27 mouse cellular contexts compared by ENCODE assay signal in genomic region chrX:107306492-107306891, GRCm38 (mm10). TPM values are rescaled to one million over a fixed set of nuclear protein-coding genes. Genes with fewer than 3 reads are reported as not detected.
DNase-seq lines count a peak whose midpoint lies in the region; ATAC-seq and TF ChIP-seq lines count a peak whose summit lies in the region.
"Had no signal": no experiment of that assay in that cellular context is flagged by ENCODE, and none has a peak within 500 bp of the region (broad histone marks: within the 10 kb centered on the region; RNA-seq: fewer than 3 reads in every experiment).

No protein-coding gene starts in this region.

- no peak overlapping the region for H3K4me2 ChIP-seq in liver, postnatal 0 days (ENCODE audit: low read depth, low read length)
- H3K4me2 ChIP-seq in liver, embryonic 11.5 days: no peak overlapping the region
- H3K4me2 ChIP-seq in hindbrain, embryonic 12.5 days (replicated peaks): no peak overlapping the region
- H3K4me2 ChIP-seq: embryonic facial prominence, embryonic 13.5 days; forebrain, embryonic 13.5 days; hindbrain, embryonic 15.5 days; limb, embryonic 15.5 days; liver, embryonic 15.5 days had no signal

- TF ChIP-seq EP300 in liver, postnatal 0 days (IDR thresholded peaks at IDR 0.05; ENCODE audit: low read depth): no peak

- H3K9me3 ChIP-seq in liver, postnatal 0 days (ENCODE audit: low read length): no peaks in the 10 kb centered on the region
- H3K9me3 ChIP-seq in liver, embryonic 11.5 days (ENCODE audit: control insufficient read depth, low read length): no peaks in the 10 kb centered on the region
- H3K9me3 ChIP-seq in hindbrain, embryonic 12.5 days (replicated peaks): no peaks in the 10 kb centered on the region
- H3K9me3 ChIP-seq: embryonic facial prominence, embryonic 13.5 days; forebrain, embryonic 13.5 days; hindbrain, embryonic 15.5 days; limb, embryonic 15.5 days; liver, embryonic 15.5 days; midbrain, embryonic 10.5 days had no signal

- H3K27ac ChIP-seq in liver, postnatal 0 days (ENCODE audit: low read depth): no peak overlapping the region
- H3K27ac ChIP-seq in liver, embryonic 11.5 days (ENCODE audit: low read depth, low read length): no peak overlapping the region
- H3K27ac ChIP-seq in hindbrain, embryonic 12.5 days: no peak overlapping the region
- H3K27ac ChIP-seq: embryonic facial prominence, embryonic 13.5 days; forebrain, embryonic 13.5 days; hindbrain, embryonic 15.5 days; limb, embryonic 15.5 days; liver, embryonic 15.5 days; midbrain, embryonic 10.5 days had no signal

- no peak overlapping the region for H3K9ac ChIP-seq in liver, postnatal 0 days (replicated peaks)
- no peak overlapping the region for H3K9ac ChIP-seq in liver, embryonic 11.5 days (ENCODE audit: low read depth, low read length)
- no peak overlapping the region for H3K9ac ChIP-seq in hindbrain, embryonic 12.5 days
- H3K9ac ChIP-seq: embryonic facial prominence, embryonic 13.5 days; forebrain, embryonic 13.5 days; hindbrain, embryonic 15.5 days; limb, embryonic 15.5 days; liver, embryonic 15.5 days had no signal

- H3K27me3 ChIP-seq in liver, postnatal 0 days (ENCODE audit: insufficient read depth, low read length): no peaks in the 10 kb centered on the region
- no peaks in the 10 kb centered on the region for H3K27me3 ChIP-seq in liver, embryonic 11.5 days (replicated peaks; ENCODE audit: control insufficient read depth, insufficient read depth, low read length)
- no peaks in the 10 kb centered on the region for H3K27me3 ChIP-seq in hindbrain, embryonic 12.5 days
- H3K27me3 ChIP-seq: embryonic facial prominence, embryonic 13.5 days; forebrain, embryonic 13.5 days; hindbrain, embryonic 15.5 days; limb, embryonic 15.5 days; liver, embryonic 15.5 days had no signal

- TF ChIP-seq CTCF in liver, postnatal 0 days (IDR thresholded peaks at IDR 0.05; ENCODE audit: low read depth): 0 out of 2 replicates have a peak, but pooled peaks have one; percentile 12

- peak; percentile 69; the same call in 1 of the 2 replicates for ATAC-seq in frontal cortex, adult (ENCODE audit: low TSS enrichment)
- no peak for ATAC-seq in liver, postnatal 0 days
- no peak for ATAC-seq in liver, embryonic 11.5 days (replicated peaks; ENCODE audit: low FRiP score)
- no peak for ATAC-seq in hindbrain, embryonic 12.5 days (ENCODE audit: low FRiP score)
- ATAC-seq: forebrain, embryonic 13.5 days; intestine, embryonic 16.5 days; lung, postnatal 0 days had no signal

- H3K36me3 ChIP-seq in liver, postnatal 0 days (replicated peaks; ENCODE audit: insufficient read depth, low read length): no peaks in the 10 kb centered on the region
- H3K36me3 ChIP-seq in liver, embryonic 11.5 days (ENCODE audit: control insufficient read depth, insufficient read depth, low read length): no peaks in the 10 kb centered on the region
- no peaks in the 10 kb centered on the region for H3K36me3 ChIP-seq in hindbrain, embryonic 12.5 days
- H3K36me3 ChIP-seq: embryonic facial prominence, embryonic 13.5 days; hindbrain, embryonic 15.5 days; limb, embryonic 15.5 days; liver, embryonic 15.5 days; midbrain, embryonic 10.5 days had no signal

- H3K4me3 ChIP-seq in liver, postnatal 0 days (ENCODE audit: low read depth, low read length): no peak overlapping the region
- H3K4me3 ChIP-seq in liver, embryonic 11.5 days (ENCODE audit: low read depth, low read length): no peak overlapping the region
- H3K4me3 ChIP-seq in hindbrain, embryonic 12.5 days: no peak overlapping the region
- H3K4me3 ChIP-seq: embryonic facial prominence, embryonic 13.5 days; erythroblast, embryonic 14.5 days; forebrain, embryonic 13.5 days; hindbrain, embryonic 15.5 days; limb, embryonic 15.5 days; liver, embryonic 15.5 days; midbrain, embryonic 10.5 days had no signal

- no peak for DNase-seq in frontal cortex, postnatal 36 days (ENCODE audit: low spot score in 2 of 2)
- no peak for DNase-seq in liver, postnatal 0 days
- DNase-seq in liver, embryonic 11.5 days (ENCODE audit: low spot score): no peak
- peak; percentile 40 for DNase-seq in 416B (ENCODE audit: low read depth)
- peak; percentile 19 for DNase-seq in brain, adult 2 months (ENCODE audit: low read depth, low spot score)
- DNase-seq: adrenal gland, postnatal 14 days; cerebellum, adult 8-10 months; cerebellum, postnatal 36 days; embryo, embryonic 11 days; gastrocnemius, postnatal 36 days; heart, postnatal 4 days; kidney, adult 9 months; kidney, postnatal 14 days; layer of hippocampus, postnatal 36 days; left cerebral cortex, postnatal 4 days had no signal

- no peaks in the 10 kb centered on the region for H3K4me1 ChIP-seq in liver, postnatal 0 days (ENCODE audit: insufficient read depth)
- H3K4me1 ChIP-seq in liver, embryonic 11.5 days (replicated peaks; ENCODE audit: control insufficient read depth, insufficient read depth, low read length): no peaks in the 10 kb centered on the region
- no peaks in the 10 kb centered on the region for H3K4me1 ChIP-seq in hindbrain, embryonic 12.5 days
- H3K4me1 ChIP-seq: embryonic facial prominence, embryonic 13.5 days; forebrain, embryonic 13.5 days; hindbrain, embryonic 15.5 days; limb, embryonic 15.5 days; liver, embryonic 15.5 days; midbrain, embryonic 10.5 days had no signal

RNA-seq across cellular contexts. Expression of gene Gpr174, which starts 50.8 kb away (rescaled TPM):
- 0.09 and 0.19 TPM in 2 replicates for polyA plus RNA-seq in liver, postnatal 0 days (2015; fragmentation: Nextera tagmentation; extraction: Ambion mirVana)
- 0.10 and 0.27 TPM in 2 replicates for polyA plus RNA-seq in liver, embryonic 11.5 days (2014; fragmentation: Nextera tagmentation; extraction: Ambion mirVana)
- polyA plus RNA-seq in hindbrain, embryonic 12.5 days (2016; fragmentation: Nextera tagmentation; extraction: Ambion mirVana): not detected in 2 replicates
- polyA plus RNA-seq: embryonic facial prominence, embryonic 13.5 days; erythroblast, embryonic 14.5 days; forebrain, embryonic 13.5 days; hindbrain, embryonic 15.5 days; lung, postnatal 0 days; midbrain, embryonic 10.5 days; neural tube, embryonic 11.5 days had no signal

Comparison
In these comparisons a context has a peak if more than half of its experiments do, and no peak if none do; other contexts are left out.
1. DNase-seq: peak in 416B (single experiment) and brain, adult 2 months (single experiment); none in frontal cortex, postnatal 36 days (0 of 2), liver, postnatal 0 days (single experiment) and liver, embryonic 11.5 days (single experiment).